Comparison of ENCODE assay signal across 19 mouse cellular contexts in the genomic region with DNA sequence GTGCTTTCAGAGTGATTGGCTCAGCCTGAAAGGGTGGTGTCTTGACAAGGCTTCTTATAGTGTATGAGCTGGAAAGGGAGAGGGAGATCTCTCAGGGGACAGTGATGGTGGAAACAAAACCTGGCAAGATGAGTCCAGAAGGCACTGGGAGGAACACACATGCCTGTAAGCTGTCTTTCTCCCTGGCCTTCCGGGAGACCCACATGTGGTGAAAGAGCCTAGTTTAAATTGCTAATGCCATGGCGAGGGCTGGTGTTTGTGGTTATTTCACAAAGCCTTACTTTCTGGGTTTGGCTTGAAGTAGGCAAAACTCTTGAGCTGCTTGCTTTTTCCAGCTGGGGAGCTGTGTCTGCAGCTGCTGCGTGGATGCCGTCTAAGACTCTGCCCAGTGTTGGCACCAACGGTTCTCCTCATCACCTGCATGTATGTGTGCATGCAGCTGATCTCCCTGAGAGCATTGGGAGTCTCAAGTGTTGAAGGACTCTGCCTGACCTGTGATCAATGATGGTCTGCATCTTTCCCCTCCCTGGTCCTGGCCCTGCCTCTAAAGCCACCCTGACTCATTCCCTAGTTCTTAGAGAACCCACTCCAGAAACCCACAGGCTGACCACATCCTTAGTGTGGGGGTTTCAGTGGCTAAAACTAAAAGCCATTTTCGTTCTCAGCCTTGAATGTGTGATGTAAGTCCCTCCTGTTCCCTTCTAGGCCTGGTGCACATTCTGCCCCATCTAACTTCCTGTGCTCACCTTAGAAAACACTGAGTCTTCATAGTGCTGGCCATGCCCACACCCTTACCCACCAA.
DNase-seq lines count a peak whose midpoint lies in the region; ATAC-seq and TF ChIP-seq lines count a peak whose summit lies in the region.
"Had no signal": no experiment of that assay in that cellular context is flagged by ENCODE, and none has a peak within 500 bp of the region (broad histone marks: within the 10 kb centered on the region; RNA-seq: fewer than 3 reads in every experiment).

No protein-coding gene starts in this region.

- no peak overlapping the region for H3K9ac ChIP-seq in forebrain, embryonic 11.5 days (ENCODE audit: low read length)
- H3K9ac ChIP-seq in forebrain, postnatal 0 days: no peak overlapping the region
- H3K9ac ChIP-seq: forebrain, embryonic 13.5 days; hindbrain, embryonic 12.5 days had no signal

- H3K4me1 ChIP-seq in forebrain, embryonic 11.5 days (replicated peaks; ENCODE audit: control insufficient read depth, insufficient read depth, low read length): 0 out of 2 replicates have a peak, but pooled peaks cover 2% of the 10 kb centered on the region
- peaks cover 10% of the 10 kb centered on the region for H3K4me1 ChIP-seq in forebrain, postnatal 0 days (ENCODE audit: insufficient read depth)

- H3ac ChIP-seq in C2C12 (ENCODE audit: control insufficient read depth, insufficient read length, low read depth): no peak overlapping the region

- H3K4me3 ChIP-seq in forebrain, embryonic 11.5 days (ENCODE audit: low read depth, low read length): no peak overlapping the region
- H3K4me3 ChIP-seq in forebrain, postnatal 0 days (ENCODE audit: low read depth, low read length): no peak overlapping the region
- no peak overlapping the region for H3K4me3 ChIP-seq in C2C12 (ENCODE audit: insufficient read depth, poor library complexity, severe bottlenecking)
- H3K4me3 ChIP-seq: forebrain, embryonic 13.5 days; hindbrain, embryonic 12.5 days had no signal

- no peaks in the 10 kb centered on the region for H3K79me3 ChIP-seq in C2C12 (ENCODE audit: low read depth)

- no peaks in the 10 kb centered on the region for H3K36me3 ChIP-seq in forebrain, embryonic 11.5 days (ENCODE audit: control insufficient read depth, insufficient read depth, low read length)
- H3K36me3 ChIP-seq in forebrain, postnatal 0 days (ENCODE audit: insufficient read depth): no peaks in the 10 kb centered on the region
- no peaks in the 10 kb centered on the region for H3K36me3 ChIP-seq in C2C12 (ENCODE audit: control insufficient read depth, insufficient read depth)
- H3K36me3 ChIP-seq: hindbrain, embryonic 12.5 days had no signal

- H3K4me2 ChIP-seq in forebrain, embryonic 11.5 days (ENCODE audit: low read depth, low read length, severe bottlenecking): no peak overlapping the region
- no peak overlapping the region for H3K4me2 ChIP-seq in forebrain, postnatal 0 days (ENCODE audit: low read depth)
- H3K4me2 ChIP-seq: forebrain, embryonic 13.5 days; heart, embryonic 11.5 days; hindbrain, embryonic 12.5 days had no signal

- H3K27ac ChIP-seq in forebrain, embryonic 11.5 days (ENCODE audit: low read depth, low read length): no peak overlapping the region
- no peak overlapping the region for H3K27ac ChIP-seq in forebrain, postnatal 0 days (ENCODE audit: low read depth, low read length)
- H3K27ac ChIP-seq: forebrain, embryonic 13.5 days; hindbrain, embryonic 12.5 days had no signal

- intact Hi-C loops in heart, postnatal 25 days (cut with DNase I): no loop called here

- H3K9me3 ChIP-seq in forebrain, embryonic 11.5 days (ENCODE audit: control insufficient read depth, low read length): no peaks in the 10 kb centered on the region
- no peaks in the 10 kb centered on the region for H3K9me3 ChIP-seq in forebrain, postnatal 0 days (ENCODE audit: low read length)
- H3K9me3 ChIP-seq: forebrain, embryonic 13.5 days; hindbrain, embryonic 12.5 days had no signal

- DNase-seq in forebrain, embryonic 11.5 days (ENCODE audit: low spot score): peak; percentile 24
- DNase-seq in forebrain, postnatal 0 days: no peak
- DNase-seq in thymus, adult 18-20 months: peak; percentile 33 to 62
- DNase-seq in gastrocnemius, postnatal 25 days: no peak
- no peak for DNase-seq in heart, postnatal 25 days (ENCODE audit: low spot score)
- DNase-seq in embryo, embryonic 10 days (ENCODE audit: low spot score): no peak
- DNase-seq: B cell, adult 2 months; cerebellum, adult 9-11 months; gastrocnemius, postnatal 10 days; kidney, adult 11 months; kidney, postnatal 4 days; lung, adult 2 months; right cerebral cortex, postnatal 25 days had no signal

- TF ChIP-seq CTCF in forebrain, postnatal 0 days (IDR thresholded peaks at IDR 0.05; ENCODE audit: low read depth): no peak
- no peak for TF ChIP-seq CTCF in C2C12 (IDR thresholded peaks at IDR 0.05; ENCODE audit: control insufficient read depth, insufficient read depth, insufficient read length)

- no peaks in the 10 kb centered on the region for H3K27me3 ChIP-seq in forebrain, embryonic 11.5 days (ENCODE audit: control insufficient read depth, insufficient read depth, low read length)
- no peaks in the 10 kb centered on the region for H3K27me3 ChIP-seq in forebrain, postnatal 0 days (ENCODE audit: insufficient read depth, low read length)
- H3K27me3 ChIP-seq in C2C12 (ENCODE audit: control insufficient read depth, insufficient read depth, insufficient read length): no peaks in the 10 kb centered on the region
- H3K27me3 ChIP-seq: forebrain, embryonic 13.5 days; hindbrain, embryonic 12.5 days had no signal

- H3K79me2 ChIP-seq in C2C12 (ENCODE audit: control insufficient read depth, insufficient read depth): no peaks in the 10 kb centered on the region

- 71% methylated on average over 6 of the region's 6 CpGs for WGBS in forebrain, embryonic 11.5 days
- WGBS in forebrain, postnatal 0 days: 62% methylated on average over 6 of the region's 6 CpGs

- no peak for ATAC-seq in forebrain, embryonic 11.5 days (replicated peaks; ENCODE audit: low FRiP score)
- ATAC-seq in forebrain, postnatal 0 days: no peak
- ATAC-seq in granulocyte monocyte progenitor cell, adult 5-6 weeks (replicated peaks; ENCODE audit: poor library complexity, severe bottlenecking): peak; percentile 87
- ATAC-seq: activated CD4-positive, CD25-positive, alpha-beta regulatory T cell, adult 4 months; forebrain, embryonic 13.5 days had no signal

TF ChIP-seq in C2C12, 6 proteins besides CTCF, POLR2A, EP300 and RAD21:
- TF ChIP-seq USF1 (IDR thresholded peaks at IDR 0.05; ENCODE audit: low read depth) (no peak), MAX (IDR thresholded peaks at IDR 0.05) (peak; percentile 37), CEBPB (IDR thresholded peaks at IDR 0.05; ENCODE audit: low read depth) (peak; percentile 12), MYOG (IDR thresholded peaks at IDR 0.05; ENCODE audit: control insufficient read depth, extremely low read depth, insufficient read length) (no peak), FOSL1 (IDR thresholded peaks at IDR 0.05; ENCODE audit: insufficient read depth, low read length, poor library complexity, severe bottlenecking) (no peak), MYOD1 (IDR thresholded peaks at IDR 0.05; ENCODE audit: control insufficient read depth, insufficient read length, low read depth) (peak; percentile 23)

Comparison
In these comparisons a context has a peak if more than half of its experiments do, and no peak if none do; other contexts are left out.
1. DNase-seq: peak in forebrain, embryonic 11.5 days (single experiment) and thymus, adult 18-20 months (2 of 2); none in forebrain, postnatal 0 days (single experiment), gastrocnemius, postnatal 25 days (single experiment), heart, postnatal 25 days (single experiment) and embryo, embryonic 10 days (single experiment).